Mouse (Mus musculus) layer of hippocampus, adult 2 months (tissue): ENCODE data around the gene Depdc1b. TPM values are rescaled to one million over a fixed set of nuclear protein-coding genes. Genes with fewer than 3 reads are reported as not detected.

Experiments
- DNase-seq, 2 experiments: peaks; one replicate each; pipeline ENCODE4 v3.0.0; 2022; ENCODE audit warnings: low spot score in 2 of 2
- H3K27ac ChIP-seq: fragments of 200-600 bp; 2 replicates; pipeline ENCODE4 v1.8.1; 2022
- H3K4me3 ChIP-seq: fragments of 200-600 bp; 2 replicates; pipeline ENCODE4 v1.8.1; 2022; ENCODE audit warnings: mild to moderate bottlenecking
- CTCF ChIP-seq: fragments of 200-600 bp; conservative IDR thresholded peaks from 2 replicates; pipeline ENCODE4 v1.8.1; 2022; ENCODE audit warnings: antibody characterized with exemption, mild to moderate bottlenecking, moderate library complexity
- total RNA-seq, 2 experiments: library from RNA; stranded (reverse); gene quantifications; 2 replicates each; pipeline ENCODE4 v1.2.3; 2021

Depdc1b gene
- total RNA-seq, 2 experiments from 2014 or later, result 0.33 to 0.34 TPM

DNA sequence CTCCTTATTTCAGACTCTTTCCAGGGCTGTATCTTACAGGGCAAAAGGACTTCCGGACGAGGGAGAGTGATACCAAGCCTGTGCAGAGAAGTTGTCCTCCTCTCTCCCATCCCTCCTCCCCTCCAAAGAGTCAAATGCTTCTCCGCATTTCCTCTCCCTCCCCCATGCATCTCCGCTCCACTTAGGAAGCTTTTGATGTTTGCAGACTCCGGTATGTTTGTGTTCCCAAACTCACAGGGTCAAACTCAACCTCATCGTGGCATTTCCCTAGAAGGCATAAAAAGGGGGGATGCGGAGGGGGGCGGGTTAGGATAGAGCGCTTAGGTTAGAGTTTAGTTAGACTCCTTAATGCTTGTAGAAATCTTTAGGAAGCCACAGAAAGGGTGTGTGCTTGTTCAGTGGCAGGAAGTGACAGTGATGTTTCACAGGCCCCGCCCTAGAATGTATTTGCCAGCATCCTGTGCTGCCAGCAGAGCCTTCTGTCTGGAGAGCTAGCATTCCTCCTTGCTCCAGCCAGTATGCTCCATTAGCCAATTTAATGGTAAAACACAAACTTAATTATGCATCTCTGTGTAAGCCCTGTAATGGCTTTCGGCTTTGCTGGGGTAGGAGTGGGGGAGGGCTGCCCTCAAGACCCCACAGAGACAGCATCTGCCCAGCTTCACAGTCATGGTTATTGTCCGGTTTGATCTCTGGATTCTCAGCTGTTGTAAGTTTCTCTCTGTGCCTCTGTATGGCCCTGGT, 18.6 kb upstream of the Depdc1b start:
- no peak for TF ChIP-seq CTCF
- peak overlapping the region; percentile 26 for H3K4me3 ChIP-seq
- DNase-seq, result no peak
- peak overlapping the region; percentile 84 for H3K27ac ChIP-seq

DNA sequence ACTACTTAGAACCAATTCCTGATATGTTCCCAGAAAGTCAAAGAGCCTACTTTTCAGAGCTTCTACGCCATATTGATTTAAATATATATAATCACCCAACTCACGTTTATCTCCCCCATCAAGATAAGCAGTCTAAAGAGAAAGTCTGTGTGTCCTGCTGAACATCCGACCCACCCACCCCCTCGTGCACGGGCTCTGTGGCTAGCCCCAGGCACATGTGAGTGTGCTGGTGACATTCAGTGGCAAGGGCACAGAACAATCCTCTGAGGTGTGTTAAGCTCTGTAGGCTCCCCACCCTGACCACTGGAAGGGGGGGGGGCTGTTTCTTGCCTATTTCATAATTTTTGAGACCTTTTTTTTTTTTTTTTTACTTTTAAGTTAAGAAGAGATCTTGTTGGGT, 17.9 kb upstream of the Depdc1b start:
- Histone ChIP-seq H3K4me3 (no peak overlapping the region), H3K27ac (peak overlapping the region; percentile 84; the same call in 1 of the 2 replicates)
- no peak for TF ChIP-seq CTCF
- DNase-seq, result no peak

DNA sequence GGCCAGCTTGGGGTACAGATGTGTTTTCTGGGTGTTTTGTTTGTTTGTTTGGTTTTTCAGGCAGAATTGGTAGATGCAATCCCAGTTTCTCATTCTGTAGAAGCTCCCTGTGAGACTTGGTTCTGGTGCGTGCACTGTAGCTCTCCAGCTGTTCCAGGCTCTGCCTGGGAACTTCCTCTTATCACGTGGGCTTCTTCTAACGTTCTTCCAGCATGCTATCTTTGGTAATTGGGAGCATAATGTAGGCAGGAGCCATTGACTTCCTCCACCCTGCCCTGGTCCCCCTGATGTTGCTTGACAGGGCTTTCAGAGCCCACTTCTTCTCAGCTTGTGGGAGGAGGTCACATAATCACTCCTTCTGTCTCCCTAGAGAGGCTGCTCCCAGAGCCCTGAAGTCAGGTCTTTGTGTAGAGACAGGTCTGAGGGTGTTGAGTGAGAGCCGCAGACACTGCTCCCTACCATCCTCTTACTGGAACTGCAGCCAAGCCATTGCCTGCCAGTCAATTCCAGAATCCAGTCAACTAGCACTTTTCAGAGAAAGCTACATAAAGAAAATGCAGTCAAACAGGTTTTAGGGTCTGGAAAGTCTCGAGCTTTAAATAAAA, 15.7 kb upstream of the Depdc1b start:
- peak overlapping the region; percentile 77 for H3K27ac ChIP-seq
- peak; percentile 66 for TF ChIP-seq CTCF
- no peak overlapping the region for H3K4me3 ChIP-seq

DNA sequence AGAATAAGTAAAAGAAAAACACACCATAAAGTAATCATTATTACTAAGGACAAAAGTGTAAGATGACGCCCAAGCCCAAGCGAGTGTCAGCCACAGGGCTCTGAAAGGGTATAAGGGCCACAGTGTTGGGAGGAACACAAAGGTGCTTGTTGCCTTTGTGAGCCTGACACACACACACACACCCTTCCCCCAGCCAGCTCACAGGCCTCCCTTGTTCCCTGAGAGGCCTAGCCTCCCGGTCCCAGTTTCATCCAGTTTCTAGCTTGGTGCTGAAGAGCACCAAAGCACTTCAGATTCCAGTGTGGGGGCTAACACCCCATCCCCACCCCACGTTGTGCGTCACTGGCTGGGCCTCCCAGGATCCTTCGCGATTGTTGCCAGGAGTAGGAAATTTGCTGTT, 14.7 kb upstream of the Depdc1b start:
- Histone ChIP-seq H3K4me3 (no peak overlapping the region), H3K27ac (peak overlapping the region; percentile 77)
- peak in 1 of 2 experiments; percentile 49 for DNase-seq
- no peak for TF ChIP-seq CTCF

More for the DNA sequence above, 15.7 kb upstream of the Depdc1b start:
- DNase-seq, result no peak

DNA sequence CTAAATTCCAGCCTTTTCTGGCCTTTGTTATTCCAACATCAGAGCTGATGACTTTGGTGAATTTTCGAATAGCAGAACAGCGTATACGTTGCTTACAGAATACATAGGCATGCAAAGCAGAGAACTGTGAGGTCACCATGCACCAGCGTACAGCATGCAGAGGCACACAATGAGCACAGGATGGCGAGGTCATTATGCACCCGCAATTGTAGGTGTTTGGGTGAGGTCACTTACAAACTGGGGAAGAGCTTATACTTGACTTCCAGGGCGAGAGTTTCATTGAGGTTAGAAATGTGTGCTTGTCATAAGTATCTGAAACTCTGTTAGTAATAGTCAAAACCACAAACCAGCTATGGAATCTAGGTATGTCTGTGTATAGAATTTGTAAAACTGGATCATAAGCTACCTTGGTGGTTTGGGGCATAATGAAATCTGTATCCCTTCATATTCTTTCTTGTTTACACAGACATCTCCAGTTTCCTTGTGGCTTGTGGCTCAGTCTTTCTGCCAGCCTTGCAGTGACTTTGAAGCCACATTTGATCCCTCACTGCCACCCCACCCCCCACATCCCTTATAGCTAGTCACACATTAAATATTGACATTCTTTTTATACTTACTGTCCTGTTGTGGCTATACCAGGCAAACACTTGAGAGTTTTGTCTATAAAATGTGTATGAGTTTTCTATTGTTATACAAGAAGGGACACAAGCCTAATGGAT, 13.0 kb upstream of the Depdc1b start:
- Histone ChIP-seq H3K4me3 (no peak overlapping the region), H3K27ac (peak overlapping the region; percentile 73; the same call in 1 of the 2 replicates)
- TF ChIP-seq CTCF, result no peak
- DNase-seq, result no peak

DNA sequence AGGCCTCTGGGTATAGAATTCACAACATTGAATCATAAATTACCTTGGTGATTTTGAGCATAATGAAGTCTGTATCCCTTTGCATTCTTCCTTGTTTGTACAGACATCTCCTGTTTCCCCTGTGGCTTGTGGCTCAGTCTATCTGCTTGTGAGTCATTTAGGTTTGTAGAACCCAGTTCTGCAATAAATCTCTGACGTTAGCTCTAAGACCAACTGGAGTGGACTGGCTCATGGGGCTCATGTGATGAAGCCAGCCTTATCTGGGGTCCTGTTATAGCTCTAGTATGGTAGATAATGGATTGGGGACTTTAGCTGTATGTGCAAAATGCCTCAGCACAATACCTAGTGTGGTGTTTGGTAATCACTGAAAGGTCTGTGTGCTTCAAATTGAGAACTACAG, 12.3 kb upstream of the Depdc1b start:
- no peak for DNase-seq
- H3K4me3 ChIP-seq, result no peak overlapping the region

DNA sequence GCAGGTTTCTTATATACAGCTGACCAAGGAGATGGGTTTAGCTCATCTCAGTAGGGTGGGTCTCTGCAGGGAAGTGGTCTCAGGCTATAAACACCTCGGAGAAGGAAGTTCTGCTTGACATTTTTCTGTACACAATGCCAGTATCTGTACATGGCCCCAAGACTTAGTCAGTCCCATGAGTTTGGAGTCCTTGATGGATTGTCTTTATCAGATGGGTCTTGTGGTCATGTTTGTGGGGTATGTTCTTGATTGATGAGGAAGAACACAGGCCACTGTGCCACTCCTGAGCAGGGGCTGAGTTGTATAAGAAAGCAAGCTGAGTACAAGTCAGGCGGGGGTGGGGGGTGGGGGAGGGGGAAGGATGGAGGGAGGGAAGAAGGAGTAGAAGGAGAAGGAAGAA, 11.5 kb upstream of the Depdc1b start:
- H3K27ac ChIP-seq, result no peak overlapping the region
- DNase-seq, result no peak
- H3K4me3 ChIP-seq, result no peak overlapping the region
- no peak for TF ChIP-seq CTCF

More for the DNA sequence above, 12.3 kb upstream of the Depdc1b start:
- no peak overlapping the region for H3K27ac ChIP-seq
- TF ChIP-seq CTCF, result no peak

DNA sequence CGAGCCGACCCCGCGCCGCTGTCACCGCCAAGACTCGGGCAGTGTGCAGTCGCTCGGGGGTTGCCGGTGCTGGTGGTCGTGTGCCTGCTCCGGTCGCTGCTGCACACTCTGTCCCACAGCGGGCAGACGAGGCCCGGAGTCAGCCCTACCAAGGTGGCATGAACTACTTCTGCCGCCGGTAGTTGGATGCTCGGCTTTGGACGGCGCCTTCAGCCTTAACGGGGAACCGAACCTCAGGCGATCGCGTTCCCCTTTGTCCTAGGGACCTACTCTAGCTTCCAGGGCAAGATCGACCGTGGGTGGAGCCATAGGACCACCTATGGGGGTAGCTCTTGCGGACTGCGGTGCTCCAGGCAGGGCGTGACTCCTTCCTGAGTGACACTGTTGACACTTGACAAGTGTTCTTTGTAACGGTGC, 363 bp downstream of the Depdc1b start:
- peak overlapping the region; percentile 70 for H3K4me3 ChIP-seq
- TF ChIP-seq CTCF, result no peak
- no peak for DNase-seq
- H3K27ac ChIP-seq, result no peak overlapping the region

DNA sequence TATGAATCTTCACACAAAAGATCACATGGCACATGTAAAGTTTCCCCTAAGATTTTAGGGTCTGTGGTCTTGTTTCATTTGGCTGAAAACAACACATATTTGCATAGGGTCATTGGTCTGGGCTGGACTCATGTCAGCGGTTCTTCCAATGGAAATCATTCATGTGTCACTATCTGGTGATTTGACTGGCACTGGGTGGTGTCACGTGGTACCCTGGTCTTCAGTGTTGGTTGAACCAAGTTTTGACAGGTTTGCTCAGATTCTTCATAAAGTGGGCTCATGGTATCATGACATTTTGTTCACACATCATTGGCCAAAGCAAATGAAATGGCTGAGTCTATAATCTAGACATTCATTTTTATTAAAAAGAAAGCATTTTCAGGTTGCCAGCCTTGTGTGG, 1.3 kb downstream of the Depdc1b start:
- no peak for TF ChIP-seq CTCF
- no peak for DNase-seq
- Histone ChIP-seq H3K27ac (no peak overlapping the region), H3K4me3 (no peak overlapping the region)

DNA sequence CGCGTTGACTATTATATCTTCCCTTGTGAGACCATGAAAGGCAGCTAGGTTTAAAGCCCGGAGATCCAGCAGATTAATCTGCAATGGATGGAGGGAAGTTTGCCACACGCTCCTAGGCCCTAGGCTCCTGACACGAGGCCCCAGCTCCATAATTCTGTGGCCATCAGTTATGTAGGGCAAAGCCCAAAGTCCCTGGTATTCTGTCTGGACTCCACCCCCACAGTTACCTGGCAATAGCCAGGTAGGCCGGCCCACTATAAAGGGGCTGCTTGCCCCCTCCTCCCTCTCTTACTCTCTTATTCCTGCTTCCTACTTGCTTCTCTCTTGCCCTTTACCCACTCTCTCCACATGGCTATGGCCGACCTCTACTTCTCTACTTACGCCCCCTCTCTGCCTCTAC, 2.9 kb downstream of the Depdc1b start:
- Histone ChIP-seq H3K4me3 (no peak overlapping the region), H3K27ac (no peak overlapping the region)
- DNase-seq, result no peak
- TF ChIP-seq CTCF, result no peak

DNA sequence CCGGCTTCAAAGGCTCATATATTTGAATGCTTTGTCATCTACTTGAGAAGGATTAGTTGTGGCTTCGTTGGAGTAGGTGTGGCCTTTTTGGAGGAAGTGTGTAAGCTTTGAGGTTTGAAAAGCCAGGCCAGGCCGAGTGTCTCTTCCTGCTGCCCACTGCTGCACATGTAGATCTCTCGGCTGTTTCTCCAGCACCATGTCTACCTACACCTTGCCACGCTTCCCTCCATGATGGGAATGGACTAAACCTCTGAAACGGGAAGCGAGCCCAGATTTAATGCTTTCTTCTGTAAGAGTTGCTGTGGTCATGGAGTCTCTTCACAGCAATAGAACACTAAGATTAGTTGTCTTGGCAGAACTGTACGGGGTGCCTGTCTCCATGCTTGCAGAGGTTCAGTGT, 4.1 kb downstream of the Depdc1b start:
- Histone ChIP-seq H3K27ac (no peak overlapping the region), H3K4me3 (no peak overlapping the region)
- DNase-seq, result no peak
- no peak for TF ChIP-seq CTCF

DNA sequence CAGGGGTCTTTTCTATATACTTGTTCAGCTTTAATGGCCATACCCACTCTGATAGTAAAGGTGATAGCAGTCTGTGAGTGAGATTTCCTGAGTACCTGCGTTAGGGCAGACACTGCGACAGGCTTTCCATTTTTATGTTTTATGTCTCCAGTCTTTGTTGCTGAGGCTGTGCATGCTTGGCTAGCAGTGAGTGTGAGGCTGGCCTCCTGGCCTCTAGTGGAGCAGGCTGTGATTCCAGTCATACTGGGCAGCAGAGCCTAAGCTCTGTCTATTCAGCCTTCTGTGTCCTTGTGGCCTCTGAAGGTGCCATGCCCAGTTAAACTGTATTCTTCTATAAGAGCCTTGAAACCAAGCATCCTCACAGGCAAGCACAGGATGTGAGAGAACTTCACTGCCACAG, 6.3 kb downstream of the Depdc1b start:
- no peak overlapping the region for H3K4me3 ChIP-seq
- DNase-seq, result no peak
- no peak for TF ChIP-seq CTCF
- H3K27ac ChIP-seq, result no peak overlapping the region

DNA sequence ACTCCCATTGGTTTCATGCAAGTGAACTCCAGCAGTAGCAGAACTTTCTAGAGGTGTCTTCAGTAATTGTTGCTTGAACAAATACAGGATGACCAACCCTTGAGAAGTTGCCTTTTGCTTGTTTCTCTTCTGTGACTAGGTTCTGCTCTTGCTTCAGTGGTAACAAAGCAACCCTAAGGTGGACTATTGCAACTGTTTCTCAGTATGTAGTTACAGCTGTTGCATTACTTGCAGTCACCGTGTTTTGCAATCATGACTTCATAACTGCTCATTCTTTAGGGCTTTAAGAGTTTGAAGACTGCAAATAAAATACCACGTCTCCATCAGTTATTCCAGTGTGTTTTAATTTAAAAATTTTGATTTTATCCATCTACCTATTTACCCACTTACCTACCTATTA, 7.2 kb downstream of the Depdc1b start:
- H3K4me3 ChIP-seq, result no peak overlapping the region
- H3K27ac ChIP-seq, result no peak overlapping the region
- DNase-seq, result no peak
- TF ChIP-seq CTCF, result no peak
